21 mouse cellular contexts compared by ENCODE assay signal in the genomic region with DNA sequence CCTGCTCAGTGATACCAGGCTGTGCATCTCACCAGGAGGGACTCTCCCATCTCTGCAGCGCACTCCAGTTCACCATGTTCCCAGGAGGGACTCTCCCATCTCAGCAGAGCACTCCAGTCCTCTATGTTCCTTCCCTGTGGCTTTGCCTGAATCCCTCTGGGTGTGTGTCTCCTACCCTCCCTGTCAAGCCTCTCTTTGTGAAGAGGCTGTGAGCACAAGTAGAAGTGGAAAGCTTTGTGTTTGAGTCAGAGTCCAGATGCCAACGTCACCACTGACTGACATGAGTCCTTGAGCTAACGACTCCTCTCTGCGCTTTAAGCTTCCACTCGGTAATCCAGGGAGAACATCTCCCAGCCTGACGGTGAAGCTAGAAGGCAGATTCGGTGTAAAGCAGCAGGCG.
DNase-seq lines count a peak whose midpoint lies in the region; ATAC-seq and TF ChIP-seq lines count a peak whose summit lies in the region.
"Had no signal": no experiment of that assay in that cellular context is flagged by ENCODE, and none has a peak within 500 bp of the region (broad histone marks: within the 10 kb centered on the region; RNA-seq: fewer than 3 reads in every experiment).

No protein-coding gene starts in this region.

- no peaks in the 10 kb centered on the region for H3K27me3 ChIP-seq in lung, postnatal 0 days (replicated peaks; ENCODE audit: insufficient read depth, low read length)
- H3K27me3 ChIP-seq in CH12.LX (replicated peaks) = no peaks in the 10 kb centered on the region
- H3K27me3 ChIP-seq: embryonic facial prominence, embryonic 12.5 days; forebrain, embryonic 12.5 days; Patski had no signal

- no peak for TF ChIP-seq RAD21 in CH12.LX (IDR thresholded peaks at IDR 0.05; ENCODE audit: low read depth, low read length)

- no peaks in the 10 kb centered on the region for H3K36me3 ChIP-seq in lung, postnatal 0 days (ENCODE audit: insufficient read depth, low read length)
- H3K36me3 ChIP-seq in CH12.LX (replicated peaks in 1 of 2; ENCODE audit: control insufficient read depth in 1 of 2, insufficient read depth in 1 of 2, low read length in 1 of 2) = no peaks in the 10 kb centered on the region
- H3K36me3 ChIP-seq: embryonic facial prominence, embryonic 10.5 days; embryonic facial prominence, embryonic 12.5 days; forebrain, embryonic 12.5 days; G1E had no signal

- ATAC-seq in lung, postnatal 0 days = peak; percentile 91
- ATAC-seq: activated CD4-positive, CD25-positive, alpha-beta regulatory T cell, adult 4 months; forebrain, embryonic 14.5 days; forebrain, embryonic 16.5 days; Patski had no signal

- H3K4me1 ChIP-seq in lung, postnatal 0 days (ENCODE audit: insufficient read depth, low read depth, low read length) = peaks cover 15% of the 10 kb centered on the region; the same call in 1 of the 2 replicates
- peaks cover 0 to 42% of the 10 kb centered on the region in 2 experiments; a peak in 3 of 4 replicates for H3K4me1 ChIP-seq in CH12.LX (ENCODE audit: control insufficient read depth in 1 of 2, insufficient read depth in 2 of 2)
- H3K4me1 ChIP-seq: embryonic facial prominence, embryonic 12.5 days had no signal

- TF ChIP-seq POLR2A in CH12.LX (IDR thresholded peaks at IDR 0.05; ENCODE audit: low read depth, low read length) = no peak

- peak; percentile 91 for TF ChIP-seq EP300 in lung, postnatal 0 days (IDR thresholded peaks at IDR 0.05)
- no peak for TF ChIP-seq EP300 in CH12.LX (IDR thresholded peaks at IDR 0.05; ENCODE audit: low read length)

- in situ Hi-C loops in CH12.LX (cut with MboI; ENCODE audit: low pct_ligation_motif_present, low pct_unique_long_range_greater_than_20kb, low sequenced_read_pairs) = no loop called here

- H3K4me2 ChIP-seq in lung, postnatal 0 days (replicated peaks; ENCODE audit: low read depth, low read length) = no peak overlapping the region
- H3K4me2 ChIP-seq in CH12.LX (ENCODE audit: insufficient read depth, low read depth, poor library complexity, severe bottlenecking) = no peak overlapping the region
- H3K4me2 ChIP-seq: embryonic facial prominence, embryonic 12.5 days; forebrain, embryonic 12.5 days had no signal

- H3K9me3 ChIP-seq in lung, postnatal 0 days (ENCODE audit: low read length) = no peaks in the 10 kb centered on the region
- H3K9me3 ChIP-seq in CH12.LX (replicated peaks; ENCODE audit: low read length) = no peaks in the 10 kb centered on the region
- H3K9me3 ChIP-seq: embryonic facial prominence, embryonic 10.5 days; embryonic facial prominence, embryonic 12.5 days; forebrain, embryonic 12.5 days; G1E had no signal

- no peak for TF ChIP-seq CTCF in layer of hippocampus, adult 2 months (conservative IDR thresholded peaks at IDR 0.05)
- TF ChIP-seq CTCF in lung, postnatal 0 days (IDR thresholded peaks at IDR 0.05) = no peak
- TF ChIP-seq CTCF in CH12.LX (conservative IDR thresholded peaks at IDR 0.05 in 1 of 2, IDR thresholded peaks at IDR 0.05 in 1 of 2; ENCODE audit: low read depth in 2 of 2, low read length in 2 of 2) = no peak

- H3K79me2 ChIP-seq in CH12.LX (replicated peaks; ENCODE audit: control insufficient read depth, extremely low read depth, insufficient read depth, poor library complexity, severe bottlenecking) = no peaks in the 10 kb centered on the region

- no peak overlapping the region for H3K4me3 ChIP-seq in layer of hippocampus, adult 2 months
- no peak overlapping the region for H3K4me3 ChIP-seq in lung, postnatal 0 days (ENCODE audit: low read depth, low read length)
- H3K4me3 ChIP-seq in CH12.LX (replicated peaks in 1 of 3; ENCODE audit: low read depth in 2 of 3, low read length in 2 of 3, poor library complexity in 1 of 3) = no peak overlapping the region
- H3K4me3 ChIP-seq: embryonic facial prominence, embryonic 10.5 days; embryonic facial prominence, embryonic 12.5 days; forebrain, embryonic 12.5 days had no signal

- no peak overlapping the region for H3K9ac ChIP-seq in lung, postnatal 0 days (replicated peaks; ENCODE audit: low read depth)
- H3K9ac ChIP-seq in CH12.LX (ENCODE audit: insufficient read depth, low read depth) = no peak overlapping the region
- H3K9ac ChIP-seq: embryonic facial prominence, embryonic 12.5 days; forebrain, embryonic 12.5 days had no signal

- dilution Hi-C loops in CH12.LX (cut with MboI; ENCODE audit: extremely low pct_ligation_motif_present, extremely low pct_unique_long_range_greater_than_20kb, low sequenced_read_pairs) = no loop called here

- WGBS in lung, postnatal 0 days = 82% methylated on average over 8 of the region's 8 CpGs

- peak; percentile 20 for DNase-seq in adrenal gland, postnatal 14 days
- no peak for DNase-seq in adrenal gland, postnatal 25 days
- DNase-seq in layer of hippocampus, adult 2 months (ENCODE audit: low spot score in 2 of 2) = no peak
- DNase-seq in layer of hippocampus, postnatal 25 days (ENCODE audit: extremely low spot score in 1 of 2, low spot score in 1 of 2) = no peak
- peak; percentile 80 for DNase-seq in lung, postnatal 0 days (ENCODE audit: low spot score)
- no peak for DNase-seq in lung, postnatal 10 days
- peak; percentile 24 for DNase-seq in CH12.LX (ENCODE audit: extremely low read depth)
- no peak for DNase-seq in gastrocnemius, adult 8-10 months (ENCODE audit: low spot score in 2 of 2)
- DNase-seq: cerebellum, adult 11-12 months; cerebellum, adult 2 months; cerebellum, adult 9-10 months; cerebellum, postnatal 10 days; cerebellum, postnatal 25 days had no signal

- peak overlapping the region; percentile 83; the same call in 1 of the 2 replicates for H3K27ac ChIP-seq in layer of hippocampus, adult 2 months
- no peak overlapping the region for H3K27ac ChIP-seq in lung, postnatal 0 days (ENCODE audit: low read length)
- no peak overlapping the region for H3K27ac ChIP-seq in CH12.LX (ENCODE audit: insufficient read depth, low read depth)
- H3K27ac ChIP-seq: embryonic facial prominence, embryonic 10.5 days; embryonic facial prominence, embryonic 12.5 days; forebrain, embryonic 12.5 days had no signal

TF ChIP-seq in CH12.LX, 34 proteins besides CTCF, POLR2A, EP300 and RAD21:
- no peak for TF ChIP-seq NELFE (IDR thresholded peaks at IDR 0.05; ENCODE audit: low read depth, low read length)
- TF ChIP-seq MAFK (IDR thresholded peaks at IDR 0.05; ENCODE audit: insufficient replicate concordance, low read length) = no peak
- TF ChIP-seq JUND (conservative IDR thresholded peaks at IDR 0.05; ENCODE audit: low read depth, low read length) = no peak
- no peak for TF ChIP-seq SMC3 (IDR thresholded peaks at IDR 0.05; ENCODE audit: low read depth, low read length)
TF ChIP-seq in CH12.LX: peak in this region for 0.

Comparison
In these comparisons a context has a peak if more than half of its experiments do, and no peak if none do; other contexts are left out.
1. DNase-seq: peak in adrenal gland, postnatal 14 days (single experiment), lung, postnatal 0 days (single experiment) and CH12.LX (single experiment); none in adrenal gland, postnatal 25 days (single experiment), layer of hippocampus, adult 2 months (0 of 2), layer of hippocampus, postnatal 25 days (0 of 2), lung, postnatal 10 days (single experiment) and gastrocnemius, adult 8-10 months (0 of 2).